ENCODE assay signal across 8 mouse cellular contexts in genomic region chr9:114932607-114933006, GRCm38 (mm10). TPM values are rescaled to one million over a fixed set of nuclear protein-coding genes. Genes with fewer than 3 reads are reported as not detected.
DNase-seq lines count a peak whose midpoint lies in the region; ATAC-seq lines count a peak whose summit lies in the region.

No protein-coding gene starts in this region.

- H3K27ac ChIP-seq in lung, embryonic 15.5 days: no peak overlapping the region
- H3K27ac ChIP-seq in forebrain, embryonic 10.5 days: no peak overlapping the region

- peak overlapping the region; percentile 55; the same call in 1 of the 2 replicates for H3K9ac ChIP-seq in lung, embryonic 15.5 days

- no peaks in the 10 kb centered on the region for H3K27me3 ChIP-seq in lung, embryonic 15.5 days
- H3K27me3 ChIP-seq in forebrain, embryonic 10.5 days (ENCODE audit: poor library complexity, severe bottlenecking): peaks cover 10% of the 10 kb centered on the region
- no peaks in the 10 kb centered on the region for H3K27me3 ChIP-seq in megakaryocyte, embryonic 14.5 days (replicated peaks)

- H3K4me1 ChIP-seq in lung, embryonic 15.5 days: peaks cover 14% of the 10 kb centered on the region
- H3K4me1 ChIP-seq in forebrain, embryonic 10.5 days: peaks cover 29% of the 10 kb centered on the region
- peaks cover 33% of the 10 kb centered on the region for H3K4me1 ChIP-seq in megakaryocyte, embryonic 14.5 days

- H3K36me3 ChIP-seq in lung, embryonic 15.5 days: no peaks in the 10 kb centered on the region
- H3K36me3 ChIP-seq in forebrain, embryonic 10.5 days (replicated peaks): no peaks in the 10 kb centered on the region
- no peaks in the 10 kb centered on the region for H3K36me3 ChIP-seq in megakaryocyte, embryonic 14.5 days (replicated peaks; ENCODE audit: low read length)

- WGBS in lung, embryonic 15.5 days: 20% methylated on average over 13 of the region's 13 CpGs
- WGBS in forebrain, embryonic 10.5 days: 21% methylated on average over 13 of the region's 13 CpGs

- H3K9me3 ChIP-seq in lung, embryonic 15.5 days: no peaks in the 10 kb centered on the region
- no peaks in the 10 kb centered on the region for H3K9me3 ChIP-seq in forebrain, embryonic 10.5 days
- 0 out of 2 replicates have a peak, but pooled peaks cover 4% of the 10 kb centered on the region for H3K9me3 ChIP-seq in megakaryocyte, embryonic 14.5 days

- no peak for DNase-seq in lung, postnatal 25 days (ENCODE audit: low spot score)
- DNase-seq in forebrain, embryonic 10.5 days (ENCODE audit: extremely low spot score, low spot score): no peak
- peak; percentile 49 for DNase-seq in kidney, adult 18-20 months
- no peak for DNase-seq in spleen, postnatal 36 days (ENCODE audit: low spot score in 2 of 2)
- no peak for DNase-seq in layer of hippocampus, postnatal 14 days (ENCODE audit: low spot score in 2 of 2)
- DNase-seq in urinary bladder, adult 2 months (ENCODE audit: low spot score): no peak

- peak overlapping the region; percentile 65 for H3K4me3 ChIP-seq in lung, embryonic 15.5 days
- peak overlapping the region; percentile 70 for H3K4me3 ChIP-seq in forebrain, embryonic 10.5 days
- peak overlapping the region; percentile 99 for H3K4me3 ChIP-seq in megakaryocyte, embryonic 14.5 days (replicated peaks)

- H3K4me2 ChIP-seq in lung, embryonic 15.5 days: peak overlapping the region; percentile 96

- ATAC-seq in lung, embryonic 15.5 days (ENCODE audit: borderline replicate concordance, extremely low read depth, low FRiP score, low TSS enrichment): no peak

RNA-seq across cellular contexts. Expression of gene Gpd1l, which starts 1.2 kb away (rescaled TPM):
- polyA plus RNA-seq in lung, embryonic 15.5 days (2015; fragmentation: Nextera tagmentation; extraction: Ambion mirVana): 16.4 and 17.9 TPM in 2 replicates
- 13.2 and 14.6 TPM in 2 replicates for polyA plus RNA-seq in forebrain, embryonic 10.5 days (2016; fragmentation: Nextera tagmentation; extraction: Ambion mirVana)
- 3.8 TPM in 1 of 2 replicates, not detected in the other for polyA plus RNA-seq in megakaryocyte, embryonic 14.5 days (2012; ENCODE audit: insufficient read depth, low replicate concordance)
- 10 to 100 TPM; 76.8 to 81.1 TPM for total RNA-seq in layer of hippocampus, postnatal 14 days (2021)
- polyA plus RNA-seq in urinary bladder, adult 2 months (2012; rRNA removed): 34.4 and 39.6 TPM in 2 replicates

RNA-seq across cellular contexts. Expression of gene Osbpl10, which starts 45.8 kb away (rescaled TPM):
- polyA plus RNA-seq in lung, embryonic 15.5 days (2015; fragmentation: Nextera tagmentation; extraction: Ambion mirVana): 2.4 and 3.5 TPM in 2 replicates
- polyA plus RNA-seq in forebrain, embryonic 10.5 days (2016; fragmentation: Nextera tagmentation; extraction: Ambion mirVana): 0.99 and 1.4 TPM in 2 replicates
- 0.25 and 1.2 TPM in 2 replicates for polyA plus RNA-seq in megakaryocyte, embryonic 14.5 days (2012; ENCODE audit: insufficient read depth, low replicate concordance)
- total RNA-seq in layer of hippocampus, postnatal 14 days (2021): 10 to 100 TPM; 17.1 to 19.7 TPM
- polyA plus RNA-seq in urinary bladder, adult 2 months (2012; rRNA removed): 1.8 and 2.9 TPM in 2 replicates

RNA-seq across cellular contexts. Expression of gene Rps27rt, which starts 49.9 kb away (rescaled TPM):
- polyA plus RNA-seq in lung, embryonic 15.5 days (2015; fragmentation: Nextera tagmentation; extraction: Ambion mirVana): 323 and 371 TPM in 2 replicates
- 215 and 266 TPM in 2 replicates for polyA plus RNA-seq in forebrain, embryonic 10.5 days (2016; fragmentation: Nextera tagmentation; extraction: Ambion mirVana)
- polyA plus RNA-seq in megakaryocyte, embryonic 14.5 days (2012; ENCODE audit: insufficient read depth, low replicate concordance): 2.1 TPM in 1 of 2 replicates, not detected in the other
- total RNA-seq in layer of hippocampus, postnatal 14 days (2021): 10 to 100 TPM; 19.4 to 27.4 TPM
- polyA plus RNA-seq in urinary bladder, adult 2 months (2012; rRNA removed): 310 and 399 TPM in 2 replicates

Comparison
In these comparisons a context has a peak if more than half of its experiments do, and no peak if none do; other contexts are left out.
1. RNA of gene Rps27rt, which starts 49.9 kb away (polyA plus RNA-seq): 310 to 399 TPM in urinary bladder, adult 2 months, 323 to 371 TPM in lung, embryonic 15.5 days and 215 to 266 TPM in forebrain, embryonic 10.5 days; 2.1 TPM in megakaryocyte, embryonic 14.5 days; every median in the first group is over 10 times any median in the second.
2. Peak in every context shown above with its lines, with median percentiles within 50 percentile points of each other: H3K4me3 ChIP-seq.